Mouse (Mus musculus) kidney, postnatal 0 days (tissue): ENCODE data around the gene Rtn4r. TPM values are rescaled to one million over a fixed set of nuclear protein-coding genes. Genes with fewer than 3 reads are reported as not detected.

Experiments
- ATAC-seq: fragments of 200-750 bp; cut with Nextera tagmentation; replicated peaks from 2 replicates; pipeline ENCODE4 v1.8.0; 2017; ENCODE audit warnings: low read depth, moderate number of reproducible peaks, moderate TSS enrichment, moderate library complexity; ENCODE audit not compliant: low FRiP score
- DNase-seq: peaks from one replicate; pipeline ENCODE4 v3.0.0-alpha.2; 2016; ENCODE audit warnings: low spot score
- H3K27ac ChIP-seq: fragments of 300-500 bp; sonication (generic); 2 replicates; pipeline ENCODE4 v1.5.1; 2014; ENCODE audit warnings: mild to moderate bottlenecking
- H3K27me3 ChIP-seq: fragments of 300-500 bp; sonication (generic); 2 replicates; pipeline ENCODE4 v1.6.1; 2014; ENCODE audit warnings: low read length, mixed read lengths; ENCODE audit not compliant: insufficient read depth
- H3K36me3 ChIP-seq: fragments of 300-500 bp; sonication (generic); 2 replicates; pipeline ENCODE4 v1.6.1; 2014; ENCODE audit warnings: low read length, mixed read lengths; ENCODE audit not compliant: insufficient read depth
- H3K4me1 ChIP-seq: fragments of 300-500 bp; sonication (generic); replicated peaks from 2 replicates; pipeline ENCODE4 v1.6.1; 2014; ENCODE audit warnings: antibody characterized with exemption, low read length, mixed read lengths; ENCODE audit not compliant: insufficient read depth
- H3K4me2 ChIP-seq: fragments of 300-500 bp; sonication (generic); 2 replicates; pipeline ENCODE4 v1.6.1; 2014; ENCODE audit warnings: mild to moderate bottlenecking, low read length, moderate library complexity, mixed read lengths
- H3K4me3 ChIP-seq: fragments of 300-500 bp; sonication (generic); replicated peaks from 2 replicates; pipeline ENCODE4 v1.5.1; 2014; ENCODE audit warnings: low read depth, low read length
- H3K9ac ChIP-seq: fragments of 300-500 bp; sonication (generic); 2 replicates; pipeline ENCODE4 v1.6.1; 2014; ENCODE audit warnings: low read depth, low read length
- H3K9me3 ChIP-seq: fragments of 300-500 bp; sonication (generic); replicated peaks from 2 replicates; pipeline ENCODE4 v1.6.1; 2016; ENCODE audit warnings: low read length, inconsistent platforms, mixed read lengths
- CTCF ChIP-seq: IDR thresholded peaks from 2 replicates; pipeline ENCODE4 v1.5.1; 2016; ENCODE audit warnings: antibody characterized with exemption, low read depth, mild to moderate bottlenecking, moderate library complexity
- WGBS: fragments of 180-500 bp; shearing (Covaris S2); extraction: QIAGEN DNeasy Blood & Tissue Kit; methylation state at CpG from one replicate; pipeline ENCODE4 v1.1.7; 2014; 5-methylcytosine and 5-hydroxymethylcytosine counted together
- polyA plus RNA-seq: library from polyadenylated mRNA; unstranded; fragments of >200 nt; fragmentation: Nextera tagmentation; extraction: Ambion mirVana; gene quantifications from 2 replicates; pipeline ENCODE4 v1.2.1, GENCODE M21; 2015

Gene Rtn4r
- polyA plus RNA-seq, 1 experiment from 2014 or later = 1.2 TPM

GRCm38 (mm10) chr16:18083231-18083951 is 44.1 kb upstream of the Rtn4r start:
- Histone ChIP-seq H3K4me3 (no peak overlapping the region), H3K4me1 (0 out of 2 replicates have a peak, but pooled peaks cover 4% of the 10 kb centered on the region), H3K4me2 (no peak overlapping the region), H3K36me3 (0 out of 2 replicates have a peak, but pooled peaks cover 3% of the 10 kb centered on the region), H3K27me3 (no peaks in the 10 kb centered on the region), H3K9me3 (no peaks in the 10 kb centered on the region), H3K9ac (0 out of 2 replicates have a peak overlapping the region, but pooled peaks have one; percentile 18), H3K27ac (peak overlapping the region; percentile 62; the same call in 1 of the 2 replicates)
- ATAC-seq (peak; percentile 69), DNase-seq (peak; percentile 8)
- no peak for TF ChIP-seq CTCF
- WGBS = 65% methylated on average over 18 of the region's 18 CpGs

GRCm38 (mm10) chr16:18084262-18084661 is 43.2 kb upstream of the Rtn4r start:
- H3K4me3 ChIP-seq = no peak overlapping the region
- no peaks in the 10 kb centered on the region for H3K27me3 ChIP-seq
- H3K4me1 ChIP-seq = 0 out of 2 replicates have a peak, but pooled peaks cover 4% of the 10 kb centered on the region
- 0 out of 2 replicates have a peak overlapping the region, but pooled peaks have one; percentile 62 for H3K27ac ChIP-seq
- DNase-seq = no peak
- H3K4me2 ChIP-seq = no peak overlapping the region
- TF ChIP-seq CTCF = peak; percentile 3; the same call in 1 of the 2 replicates
- H3K9ac ChIP-seq = no peak overlapping the region
- H3K9me3 ChIP-seq = no peaks in the 10 kb centered on the region
- H3K36me3 ChIP-seq = 0 out of 2 replicates have a peak, but pooled peaks cover 3% of the 10 kb centered on the region
- no peak for ATAC-seq
- WGBS = 87% methylated on average over 7 of the region's 7 CpGs

- H3K4me2 ChIP-seq = no peak overlapping the region
- WGBS = 90% methylated on average over 5 of the region's 5 CpGs
- H3K9me3 ChIP-seq = no peaks in the 10 kb centered on the region
- no peak overlapping the region for H3K9ac ChIP-seq
- ATAC-seq = no peak
- no peak overlapping the region for H3K4me3 ChIP-seq
- no peaks in the 10 kb centered on the region for H3K36me3 ChIP-seq
- DNase-seq = no peak
- H3K27ac ChIP-seq = no peak overlapping the region
- H3K4me1 ChIP-seq = 0 out of 2 replicates have a peak, but pooled peaks cover 4% of the 10 kb centered on the region
- no peak for TF ChIP-seq CTCF
- H3K27me3 ChIP-seq = no peaks in the 10 kb centered on the region
Measured at GRCm38 (mm10) chr16:18087101-18087500, 40.3 kb upstream of the Rtn4r start.

- Histone ChIP-seq H3K27ac (no peak overlapping the region), H3K36me3 (no peaks in the 10 kb centered on the region), H3K4me2 (no peak overlapping the region), H3K27me3 (no peaks in the 10 kb centered on the region), H3K4me3 (no peak overlapping the region), H3K4me1 (no peaks in the 10 kb centered on the region), H3K9me3 (no peaks in the 10 kb centered on the region), H3K9ac (no peak overlapping the region)
- 33% methylated on average over 5 of the region's 5 CpGs for WGBS
- TF ChIP-seq CTCF = no peak
- no peak; the same call in 1 of the 2 replicates for ATAC-seq
- DNase-seq = peak; percentile 76
Measured at GRCm38 (mm10) chr16:18096348-18096747, 31.1 kb upstream of the Rtn4r start.

- Histone ChIP-seq H3K36me3 (no peaks in the 10 kb centered on the region), H3K27ac (no peak overlapping the region), H3K4me3 (no peak overlapping the region), H3K4me2 (no peak overlapping the region), H3K9me3 (no peaks in the 10 kb centered on the region), H3K27me3 (no peaks in the 10 kb centered on the region), H3K9ac (no peak overlapping the region), H3K4me1 (no peaks in the 10 kb centered on the region)
- DNase-seq (no peak), ATAC-seq (no peak)
- WGBS = 73% methylated on average over 4 of the region's 4 CpGs
- TF ChIP-seq CTCF = no peak
Measured at GRCm38 (mm10) chr16:18102816-18103215, 24.6 kb upstream of the Rtn4r start.

GRCm38 (mm10) chr16:18103366-18103765 is 24.1 kb upstream of the Rtn4r start:
- H3K27ac ChIP-seq = no peak overlapping the region
- H3K9ac ChIP-seq = no peak overlapping the region
- H3K9me3 ChIP-seq = no peaks in the 10 kb centered on the region
- H3K4me3 ChIP-seq = no peak overlapping the region
- H3K27me3 ChIP-seq = no peaks in the 10 kb centered on the region
- no peak overlapping the region for H3K4me2 ChIP-seq
- DNase-seq (peak; percentile 9), ATAC-seq (no peak)
- no peaks in the 10 kb centered on the region for H3K4me1 ChIP-seq
- TF ChIP-seq CTCF = no peak
- H3K36me3 ChIP-seq = no peaks in the 10 kb centered on the region
- 57% methylated on average over 1 of the region's 1 CpGs for WGBS
